Mouse (Mus musculus): ENCODE measurements around the gene Evx2.

The Evx2 gene

GRCm38 (mm10) chr2:74681594-74682531 lies 22.5 kb upstream of the Evx2 start:
- no peak for DNase-seq (ENCODE audit: low spot score in 2 of 2)

- no peak for DNase-seq (ENCODE audit: low spot score in 2 of 2)
Measured at GRCm38 (mm10) chr2:74680561-74681398, 21.4 kb upstream of the Evx2 start.

- no peak for DNase-seq (ENCODE audit: low spot score in 2 of 2)
Measured at GRCm38 (mm10) chr2:74679980-74680379, 20.6 kb upstream of the Evx2 start.

GRCm38 (mm10) chr2:74679596-74679971 lies 20.2 kb upstream of the Evx2 start:
- no peak for DNase-seq (ENCODE audit: low spot score in 2 of 2)

GRCm38 (mm10) chr2:74678891-74679595 lies 19.7 kb upstream of the Evx2 start, which contains the start of gene Hoxd11:
TSS of gene Hoxd11 (plus strand) at chr2:74679557.
- no peak for DNase-seq (ENCODE audit: low spot score in 2 of 2)

- DNase-seq (ENCODE audit: low spot score in 2 of 2), result no peak
Measured at GRCm38 (mm10) chr2:74677106-74677505, 17.7 kb upstream of the Evx2 start.

- no peak for DNase-seq (ENCODE audit: low spot score in 2 of 2)
Measured at GRCm38 (mm10) chr2:74676376-74677052, 17.2 kb upstream of the Evx2 start.

- DNase-seq (ENCODE audit: low spot score in 2 of 2), result no peak
Measured at GRCm38 (mm10) chr2:74675666-74676282, 16.4 kb upstream of the Evx2 start.

- no peak for DNase-seq (ENCODE audit: low spot score in 2 of 2)
Measured at GRCm38 (mm10) chr2:74674881-74675665, 15.7 kb upstream of the Evx2 start, which contains the start of gene Hoxd12. TSS of gene Hoxd12 (plus strand) at chr2:74675013.

GRCm38 (mm10) chr2:74673835-74674425 lies 14.6 kb upstream of the Evx2 start:
- DNase-seq (ENCODE audit: low spot score in 2 of 2), result no peak

GRCm38 (mm10) chr2:74672481-74673362 lies 13.4 kb upstream of the Evx2 start:
- no peak for DNase-seq (ENCODE audit: low spot score in 2 of 2)

GRCm38 (mm10) chr2:74671847-74672246 lies 12.5 kb upstream of the Evx2 start:
- no peak for DNase-seq (ENCODE audit: low spot score in 2 of 2)

- no peak for DNase-seq (ENCODE audit: low spot score in 2 of 2)
Measured at GRCm38 (mm10) chr2:74670632-74671188, 11.4 kb upstream of the Evx2 start.

GRCm38 (mm10) chr2:74669650-74670235 lies 10.4 kb upstream of the Evx2 start:
- no peak for DNase-seq (ENCODE audit: low spot score in 2 of 2)

- DNase-seq (ENCODE audit: low spot score in 2 of 2), result no peak
Measured at GRCm38 (mm10) chr2:74669230-74669578, 9.8 kb upstream of the Evx2 start.

GRCm38 (mm10) chr2:74668370-74669229 lies 9.2 kb upstream of the Evx2 start:
- DNase-seq (ENCODE audit: low spot score in 2 of 2), result no peak

- no peak for DNase-seq (ENCODE audit: low spot score in 2 of 2)
Measured at GRCm38 (mm10) chr2:74667842-74668357, 8.5 kb upstream of the Evx2 start, which contains the start of gene Hoxd13. TSS of gene Hoxd13 (plus strand) at chr2:74668310.

All from right cerebral cortex, adult 2 months (tissue).